Mouse (Mus musculus): ENCODE measurements at regions not wholly inside any gene's neighbourhood (a gene's known extent, or its start where the extent isn't known, plus 50 kb on each side); places are given as distances from the start of the nearest gene placed in this dataset.
"Not testable (repeated sequence)": the region's sequence is repeated elsewhere in the genome, so short reads cannot be mapped to it uniquely, and the experiment has no call there.

DNA sequence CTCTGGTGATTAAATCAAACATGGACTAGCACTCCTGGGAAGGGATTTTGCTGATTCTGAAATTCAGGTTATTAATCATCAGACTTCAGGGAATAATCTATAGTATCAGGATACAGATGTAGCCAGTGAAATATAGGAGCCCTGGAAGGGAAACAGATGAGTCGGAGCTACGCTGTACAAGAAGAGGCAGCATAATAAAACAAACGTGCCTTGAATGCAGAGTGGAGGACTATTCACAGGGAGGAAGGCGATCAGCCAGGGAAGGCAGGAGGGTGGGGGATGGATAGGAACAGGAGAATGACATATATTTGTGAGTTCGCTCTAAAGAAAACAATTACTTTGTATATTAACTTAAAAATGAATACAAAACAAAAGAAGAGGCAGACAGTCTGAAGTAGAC lies 286.6 kb upstream of the Got2 start:
- no peak for DNase-seq (ENCODE audit: low spot score in 2 of 2)

GRCm38 (mm10) chr8:96164933-96165332 lies 276.6 kb upstream of the Got2 start:
- DNase-seq (ENCODE audit: low spot score in 2 of 2), result no peak

- no peak for DNase-seq (ENCODE audit: low spot score in 2 of 2)
These were observed 271.6 kb upstream of the Got2 start for GRCm38 (mm10) chr8:96159899-96160298.

DNA sequence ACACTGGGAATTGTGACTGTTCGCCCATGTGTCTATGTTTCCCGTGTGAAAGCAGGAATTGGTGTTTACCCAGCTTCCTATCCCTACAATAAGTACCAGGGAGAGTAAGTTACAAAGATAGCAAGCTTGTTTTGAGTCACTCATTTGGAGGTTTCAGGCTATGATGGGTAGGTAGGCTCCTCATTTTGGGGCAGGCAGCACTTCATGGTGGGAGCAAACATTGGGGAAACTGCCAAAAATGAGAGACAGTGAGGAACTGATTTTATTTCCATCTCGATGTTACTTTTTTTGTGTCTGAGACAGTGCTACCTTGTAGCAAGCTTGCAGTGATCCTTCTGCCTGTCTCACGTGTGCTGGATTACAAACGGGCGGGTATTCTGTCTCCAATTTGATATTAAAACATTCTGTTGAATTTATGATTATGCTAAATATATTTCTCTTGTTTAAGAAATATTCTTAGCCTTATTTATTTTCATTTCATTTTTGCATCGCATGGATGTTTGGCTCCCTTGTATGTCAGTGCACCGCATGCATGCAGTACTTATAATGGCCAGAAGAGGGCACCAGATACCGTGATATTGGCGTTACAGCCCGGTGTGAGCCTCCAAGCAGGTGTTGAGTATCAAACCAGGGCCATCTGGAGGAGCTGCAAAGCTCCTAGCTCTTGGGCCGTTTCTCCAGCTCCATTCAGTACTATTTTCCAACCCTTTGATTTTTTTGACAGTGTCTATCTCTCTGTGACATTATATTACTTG lies 264.3 kb upstream of the Got2 start:
- DNase-seq (ENCODE audit: low spot score in 2 of 2), result peak in 1 of 2 experiments; percentile 6

DNA sequence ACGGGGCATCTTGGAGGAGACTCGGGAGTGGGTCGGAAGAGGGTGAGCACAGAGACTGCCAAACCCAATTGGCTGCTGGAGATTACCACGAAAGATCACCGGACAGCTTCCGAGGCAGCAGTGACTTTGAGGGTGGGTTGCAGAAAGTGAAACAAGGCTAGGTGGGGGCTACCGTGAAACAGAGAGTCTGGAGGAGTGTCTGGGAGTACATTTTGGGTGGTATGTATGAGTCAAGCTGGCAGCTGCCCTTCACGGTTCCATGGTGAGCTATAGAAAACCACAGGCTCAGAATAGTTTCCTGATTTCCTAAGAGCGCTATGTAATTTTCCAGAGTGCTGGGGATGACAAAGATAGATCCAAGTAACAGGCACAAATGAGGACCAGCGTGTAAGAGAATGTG lies 263.7 kb upstream of the Got2 start:
- DNase-seq (ENCODE audit: low spot score in 2 of 2), result no peak

DNA sequence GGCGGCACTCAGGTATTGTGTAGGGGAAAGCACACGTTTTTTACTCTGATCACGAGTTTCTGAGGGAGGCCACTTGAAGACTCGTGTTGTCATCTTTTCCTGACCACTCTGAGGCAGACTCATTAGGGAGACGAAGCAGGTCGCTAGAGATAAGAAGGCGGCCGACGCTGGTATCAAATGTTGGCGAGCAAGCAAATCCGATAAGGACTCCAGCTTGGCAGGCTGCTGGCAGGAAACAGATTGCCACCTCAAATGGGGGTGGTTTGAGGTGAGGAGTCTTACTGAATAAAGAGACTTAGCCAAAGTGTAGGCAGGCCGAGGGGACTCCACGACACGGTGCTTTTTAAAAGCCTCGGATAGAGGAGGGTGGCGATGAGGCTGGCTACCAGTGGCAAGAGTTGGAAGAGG lies 262.7 kb upstream of the Got2 start:
- DNase-seq (ENCODE audit: low spot score in 2 of 2), result no peak

GRCm38 (mm10) chr8:96132183-96132582 lies 243.8 kb upstream of the Got2 start:
- no peak for DNase-seq (ENCODE audit: low spot score in 2 of 2)

DNA sequence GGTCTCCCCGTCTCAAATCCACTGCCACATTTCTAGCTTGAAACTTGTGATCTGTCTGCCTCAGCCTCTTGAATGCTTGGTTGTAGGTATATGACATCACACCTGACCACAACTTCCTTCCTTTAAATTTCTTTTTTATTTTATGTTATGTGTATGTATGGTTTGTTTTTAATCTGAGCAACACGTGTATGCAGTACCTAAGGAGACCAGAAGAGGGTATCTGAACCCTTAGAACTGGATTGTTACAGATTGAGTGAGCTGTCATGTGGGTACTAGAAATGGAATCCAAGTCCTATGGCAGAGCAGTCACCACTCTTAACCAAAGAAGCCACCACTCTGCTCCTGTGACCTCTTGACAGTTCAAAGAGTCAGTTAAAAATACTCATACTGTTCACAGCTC lies 240.0 kb upstream of the Got2 start:
- DNase-seq (ENCODE audit: low spot score in 2 of 2), result no peak

- no peak for DNase-seq (ENCODE audit: low spot score in 2 of 2)
These were observed 212.5 kb upstream of the Got2 start for GRCm38 (mm10) chr8:96100817-96101216.

DNA sequence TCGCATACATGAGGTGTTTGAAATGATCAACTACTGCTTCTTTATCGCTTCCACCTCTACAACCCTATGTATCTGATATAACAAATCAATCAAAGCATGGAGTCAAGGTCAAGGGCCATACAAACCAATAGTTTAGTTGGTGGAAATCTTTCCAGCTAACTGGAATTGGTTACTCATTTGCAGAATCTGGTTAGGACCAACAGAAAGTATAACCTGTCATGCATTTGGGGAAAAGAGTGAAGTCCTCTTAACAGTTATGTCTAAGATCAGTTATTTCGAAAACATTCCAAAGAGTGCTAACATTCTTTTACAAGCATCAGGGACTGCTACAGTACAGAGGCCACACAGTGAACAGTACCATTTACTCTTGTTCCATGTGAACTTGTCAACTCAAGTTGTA lies 204.6 kb upstream of the Got2 start:
- DNase-seq (ENCODE audit: low spot score in 2 of 2), result no peak

DNA sequence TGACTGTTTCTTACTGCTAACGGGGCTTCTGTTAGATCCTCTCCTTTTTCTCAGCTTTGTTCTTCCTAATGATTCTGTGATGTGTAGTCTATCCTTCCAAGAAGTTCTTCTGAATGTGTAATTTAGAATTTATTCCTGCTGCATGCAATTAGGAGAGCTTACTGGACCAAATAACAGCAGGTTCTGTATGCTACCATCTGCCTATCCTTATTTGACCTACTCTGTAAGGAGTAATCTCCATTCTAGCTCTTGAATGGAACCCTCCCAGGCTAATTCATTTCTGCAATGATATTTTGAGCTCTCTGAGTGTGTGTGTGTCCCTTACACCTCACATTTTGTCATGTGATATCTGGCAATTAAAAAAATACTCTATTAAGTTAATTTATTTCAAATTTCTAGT lies 201.9 kb upstream of the Got2 start:
- DNase-seq (ENCODE audit: low spot score in 2 of 2), result no peak

DNA sequence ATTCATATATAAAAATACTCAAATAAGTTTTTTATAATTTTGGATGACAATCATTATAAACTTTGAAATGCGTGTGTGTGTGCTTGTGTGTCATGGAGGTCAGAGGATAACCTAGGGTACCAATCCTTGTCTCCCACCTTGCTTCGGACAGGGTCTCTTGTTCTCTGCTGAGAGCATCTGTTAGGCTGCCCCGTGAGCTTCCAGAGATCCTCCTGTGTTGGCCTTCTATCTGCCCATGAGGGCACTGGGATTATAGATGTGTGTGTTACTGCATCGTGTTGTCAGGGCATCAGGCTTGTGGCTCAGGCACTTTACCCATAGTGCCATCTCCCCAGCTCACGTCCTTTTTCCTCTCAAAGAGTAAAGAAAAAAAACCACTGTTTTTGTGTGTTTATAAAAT lies 180.0 kb upstream of the Got2 start:
- DNase-seq (ENCODE audit: low spot score in 2 of 2), result no peak

GRCm38 (mm10) chr8:96047686-96048085 lies 159.3 kb upstream of the Got2 start:
- DNase-seq (ENCODE audit: low spot score in 2 of 2), result no peak

DNA sequence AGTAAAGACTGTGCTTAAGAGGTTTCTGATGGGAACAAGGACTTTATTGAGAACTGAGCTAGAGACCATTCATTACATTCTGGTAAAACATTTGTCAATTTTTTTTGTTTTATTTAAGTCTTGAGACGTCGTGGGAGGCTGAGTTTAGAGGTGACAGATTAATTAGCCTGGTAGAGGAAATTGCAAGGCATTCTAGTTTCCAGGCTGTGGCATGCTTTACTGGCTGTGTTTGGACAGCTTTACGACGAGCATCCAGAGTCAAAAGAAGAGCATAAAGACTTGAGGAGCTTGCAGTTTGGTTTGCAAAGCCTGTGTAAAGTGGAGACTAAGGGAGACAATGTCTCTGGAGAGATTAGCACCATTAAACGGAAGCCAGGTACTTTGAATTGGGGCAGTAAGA lies 154.0 kb upstream of the Got2 start:
- no peak for DNase-seq (ENCODE audit: low spot score in 2 of 2)

DNA sequence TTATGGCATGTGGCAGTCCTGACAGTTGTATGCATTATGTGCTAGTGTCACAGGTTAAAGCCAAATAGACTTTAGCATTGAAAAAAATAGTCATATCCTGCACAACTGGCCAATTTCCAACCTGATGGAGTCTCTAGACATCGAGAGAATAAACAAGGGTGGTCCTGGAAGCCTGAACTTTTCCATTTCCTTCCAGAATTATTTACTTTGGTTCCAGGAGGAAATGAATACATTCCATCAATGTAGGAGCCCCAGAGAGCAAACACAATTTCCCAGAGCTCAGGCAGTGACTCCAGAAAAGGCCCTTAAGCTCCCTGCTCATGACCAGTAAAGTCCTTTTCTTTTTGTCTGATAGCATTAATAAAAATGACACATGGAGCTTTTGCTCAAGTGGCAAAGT lies 151.9 kb upstream of the Got2 start:
- peak in 1 of 2 experiments; percentile 2 for DNase-seq (ENCODE audit: low spot score in 2 of 2)

- not testable (repeated sequence) for DNase-seq (ENCODE audit: low spot score in 2 of 2)
These were observed 130.4 kb upstream of the Got2 start for GRCm38 (mm10) chr8:96018742-96019141.

GRCm38 (mm10) chr8:96012002-96012401 lies 123.7 kb upstream of the Got2 start:
- DNase-seq (ENCODE audit: low spot score in 2 of 2), result no peak

- DNase-seq (ENCODE audit: low spot score in 2 of 2), result no peak
These were observed 103.6 kb upstream of the Got2 start for GRCm38 (mm10) chr8:95991826-95992463.

GRCm38 (mm10) chr8:95988616-95989380 lies 100.5 kb upstream of the Got2 start:
- no peak for DNase-seq (ENCODE audit: low spot score in 2 of 2)

- no peak for DNase-seq (ENCODE audit: low spot score in 2 of 2)
These were observed 98.7 kb upstream of the Got2 start for GRCm38 (mm10) chr8:95987011-95987440.

GRCm38 (mm10) chr8:95986410-95986809 lies 98.1 kb upstream of the Got2 start:
- no peak for DNase-seq (ENCODE audit: low spot score in 2 of 2)

GRCm38 (mm10) chr8:95983690-95984089 lies 95.3 kb upstream of the Got2 start:
- no peak for DNase-seq (ENCODE audit: low spot score in 2 of 2)

DNA sequence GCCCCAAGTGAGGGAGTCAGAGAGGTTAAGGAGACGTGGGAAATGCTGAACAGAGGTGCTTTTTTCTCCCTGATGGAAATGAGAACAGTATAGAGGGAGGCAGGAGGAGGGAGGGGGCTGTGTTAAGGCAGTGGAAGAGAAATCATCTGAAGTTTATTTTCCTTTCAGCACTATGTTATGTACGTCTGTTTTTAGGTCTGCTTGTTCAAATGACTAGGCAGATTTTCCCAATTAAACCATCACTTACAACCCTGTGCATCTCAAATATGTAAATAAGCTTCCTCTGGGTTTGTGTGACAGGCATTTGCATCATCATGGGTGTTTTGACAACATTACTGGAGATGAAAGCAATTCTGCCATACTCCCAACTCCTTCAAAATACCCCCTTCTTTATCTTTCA lies 92.1 kb upstream of the Got2 start:
- DNase-seq (ENCODE audit: low spot score in 2 of 2), result no peak

Data from heart, adult 9 months (tissue).